Mouse (Mus musculus) myocyte (in vitro differentiated cells): Measurements from ENCODE around the gene Marveld1.

Source experiments
- MYOD1 ChIP-seq, 3 experiments: IDR thresholded peaks; one replicate each; pipeline ENCODE4 v1.6.1; 2011; ENCODE audit warnings: control low read depth in 2 of 3, low read depth in 2 of 3, mild to moderate bottlenecking in 2 of 3, moderate library complexity in 1 of 3; ENCODE audit not compliant: insufficient read length in 2 of 3, control insufficient read depth in 1 of 3
- POLR2A ChIP-seq: IDR thresholded peaks from one replicate; pipeline ENCODE4 v1.6.1; 2011; ENCODE audit warnings: low read depth, mild to moderate bottlenecking, control low read depth, moderate library complexity; ENCODE audit not compliant: insufficient read length
- POLR2AphosphoS2 ChIP-seq: IDR thresholded peaks from one replicate; pipeline ENCODE4 v1.6.1; 2011; ENCODE audit warnings: low read depth, control low read depth; ENCODE audit not compliant: insufficient read length
- SRF ChIP-seq: IDR thresholded peaks from one replicate; pipeline ENCODE4 v1.6.1; 2011; ENCODE audit warnings: low read depth; ENCODE audit not compliant: control insufficient read depth, insufficient read length
- USF1 ChIP-seq: IDR thresholded peaks from one replicate; pipeline ENCODE4 v1.6.1; 2011; ENCODE audit warnings: low read depth, mild to moderate bottlenecking, control low read depth, moderate library complexity

DNA sequence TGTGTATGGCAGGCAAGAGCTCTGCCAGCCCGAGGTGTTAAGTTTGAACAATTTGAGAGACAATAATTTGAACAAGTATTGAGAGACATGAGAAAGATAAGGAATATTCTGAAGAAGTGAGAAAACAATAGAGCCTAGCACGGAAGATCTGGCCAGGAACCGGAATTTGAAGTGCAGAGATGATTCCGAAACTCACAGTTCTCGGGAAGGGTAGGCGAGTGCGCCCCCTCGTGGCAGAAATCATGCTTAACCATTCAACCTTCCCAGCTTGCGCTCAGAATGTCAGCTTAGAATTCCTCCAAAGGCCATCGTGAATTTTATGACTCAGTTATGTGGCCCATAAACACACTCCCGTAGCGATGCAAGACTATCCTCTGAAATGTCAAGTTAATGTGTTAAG lies 18.9 kb downstream of the Marveld1 start:
- TF ChIP-seq USF1, result no peak
- no peak for TF ChIP-seq POLR2AphosphoS2
- no peak for TF ChIP-seq SRF
- TF ChIP-seq POLR2A, result no peak
- TF ChIP-seq MYOD1 (IDR thresholded peaks at IDR 0.05; ENCODE audit: control insufficient read depth in 1 of 3, insufficient read length in 2 of 3, low read depth in 2 of 3), result no peak
